Mouse (Mus musculus): ENCODE results near the gene Zcchc2. TPM values are rescaled to one million over a fixed set of nuclear protein-coding genes. Genes with fewer than 3 reads are reported as not detected.

The Zcchc2 gene
- 1.9 and 2.3 TPM in 2 replicates for polyA plus RNA-seq (2016; fragmentation: Nextera tagmentation; extraction: Ambion mirVana)

GRCm38 (mm10) chr1:105990138-105990821 lies at the start of gene Zcchc2:
TSS of gene Zcchc2 (plus strand) at chr1:105990406.
- H3K4me3 ChIP-seq, result peak within 1 kb of the TSS; percentile 88
- H3K9me3 ChIP-seq, result no peaks in the 10 kb centered on the region
- H3K36me3 ChIP-seq (replicated peaks), result no peaks in the 10 kb centered on the region
- H3K4me1 ChIP-seq, result peaks cover 43% of the 10 kb centered on the region
- DNase-seq (ENCODE audit: low spot score), result peak; percentile 99
- H3K27ac ChIP-seq (replicated peaks), result peak within 1 kb of the TSS; percentile 91
- under 1% methylated on average over 74 of the region's 83 CpGs for WGBS
- H3K27me3 ChIP-seq (replicated peaks; ENCODE audit: low read depth, poor library complexity, severe bottlenecking), result peaks cover 14% of the 10 kb centered on the region; the same call in 1 of the 2 replicates

GRCm38 (mm10) chr1:105944927-105945580 lies 45.2 kb upstream of the Zcchc2 start:
- Histone ChIP-seq H3K4me1 (no peaks in the 10 kb centered on the region), H3K4me3 (no peak overlapping the region), H3K36me3 (replicated peaks) (no peaks in the 10 kb centered on the region), H3K27me3 (replicated peaks; ENCODE audit: low read depth, poor library complexity, severe bottlenecking) (no peaks in the 10 kb centered on the region), H3K27ac (replicated peaks) (no peak overlapping the region), H3K9me3 (no peaks in the 10 kb centered on the region)
- no peak for DNase-seq (ENCODE audit: low spot score)
- 87% methylated on average over 10 of the region's 10 CpGs for WGBS

GRCm38 (mm10) chr1:105946581-105947540 lies 43.3 kb upstream of the Zcchc2 start:
- no peaks in the 10 kb centered on the region for H3K9me3 ChIP-seq
- no peak overlapping the region for H3K27ac ChIP-seq (replicated peaks)
- no peak overlapping the region for H3K4me3 ChIP-seq
- WGBS, result 73% methylated on average over 13 of the region's 13 CpGs
- no peak for DNase-seq (ENCODE audit: low spot score)
- H3K36me3 ChIP-seq (replicated peaks), result no peaks in the 10 kb centered on the region
- no peaks in the 10 kb centered on the region for H3K27me3 ChIP-seq (replicated peaks; ENCODE audit: low read depth, poor library complexity, severe bottlenecking)
- H3K4me1 ChIP-seq, result no peaks in the 10 kb centered on the region

- H3K27ac ChIP-seq (replicated peaks), result no peak overlapping the region
- no peaks in the 10 kb centered on the region for H3K27me3 ChIP-seq (replicated peaks; ENCODE audit: low read depth, poor library complexity, severe bottlenecking)
- no peak overlapping the region for H3K4me3 ChIP-seq
- no peak for DNase-seq (ENCODE audit: low spot score)
- H3K36me3 ChIP-seq (replicated peaks), result no peaks in the 10 kb centered on the region
- H3K4me1 ChIP-seq, result no peaks in the 10 kb centered on the region
- WGBS, result 86% methylated on average over 6 of the region's 6 CpGs
- H3K9me3 ChIP-seq, result no peaks in the 10 kb centered on the region
These were observed 41.9 kb upstream of the Zcchc2 start for GRCm38 (mm10) chr1:105948352-105948751.

GRCm38 (mm10) chr1:105953588-105953987 lies 36.6 kb upstream of the Zcchc2 start:
- H3K27me3 ChIP-seq (replicated peaks; ENCODE audit: low read depth, poor library complexity, severe bottlenecking), result no peaks in the 10 kb centered on the region
- no peaks in the 10 kb centered on the region for H3K36me3 ChIP-seq (replicated peaks)
- H3K9me3 ChIP-seq, result no peaks in the 10 kb centered on the region
- no peak overlapping the region for H3K4me3 ChIP-seq
- no peak overlapping the region for H3K27ac ChIP-seq (replicated peaks)
- H3K4me1 ChIP-seq, result no peaks in the 10 kb centered on the region
- DNase-seq (ENCODE audit: low spot score), result no peak
- WGBS, result 62% methylated on average over 2 of the region's 2 CpGs

- Histone ChIP-seq H3K4me1 (no peaks in the 10 kb centered on the region), H3K27ac (replicated peaks) (no peak overlapping the region), H3K36me3 (replicated peaks) (no peaks in the 10 kb centered on the region), H3K9me3 (no peaks in the 10 kb centered on the region), H3K27me3 (replicated peaks; ENCODE audit: low read depth, poor library complexity, severe bottlenecking) (no peaks in the 10 kb centered on the region), H3K4me3 (no peak overlapping the region)
- no peak for DNase-seq (ENCODE audit: low spot score)
These were observed 36.2 kb upstream of the Zcchc2 start for GRCm38 (mm10) chr1:105954047-105954446.

GRCm38 (mm10) chr1:105956057-105956456 lies 34.1 kb upstream of the Zcchc2 start:
- DNase-seq (ENCODE audit: low spot score), result no peak
- Histone ChIP-seq H3K4me1 (no peaks in the 10 kb centered on the region), H3K27ac (replicated peaks) (no peak overlapping the region), H3K4me3 (no peak overlapping the region), H3K36me3 (replicated peaks) (no peaks in the 10 kb centered on the region), H3K9me3 (no peaks in the 10 kb centered on the region), H3K27me3 (replicated peaks; ENCODE audit: low read depth, poor library complexity, severe bottlenecking) (no peaks in the 10 kb centered on the region)
- 85% methylated on average over 5 of the region's 5 CpGs for WGBS

GRCm38 (mm10) chr1:105961472-105961871 lies 28.7 kb upstream of the Zcchc2 start:
- Histone ChIP-seq H3K27ac (replicated peaks) (no peak overlapping the region), H3K9me3 (no peaks in the 10 kb centered on the region), H3K27me3 (replicated peaks; ENCODE audit: low read depth, poor library complexity, severe bottlenecking) (no peaks in the 10 kb centered on the region), H3K4me3 (no peak overlapping the region), H3K36me3 (replicated peaks) (no peaks in the 10 kb centered on the region), H3K4me1 (peaks cover 10% of the 10 kb centered on the region; the same call in 1 of the 2 replicates)
- no peak for DNase-seq (ENCODE audit: low spot score)
- 79% methylated on average over 4 of the region's 4 CpGs for WGBS

- no peaks in the 10 kb centered on the region for H3K27me3 ChIP-seq (replicated peaks; ENCODE audit: low read depth, poor library complexity, severe bottlenecking)
- H3K4me3 ChIP-seq, result no peak overlapping the region
- H3K27ac ChIP-seq (replicated peaks), result no peak overlapping the region
- 69% methylated on average over 7 of the region's 7 CpGs for WGBS
- no peaks in the 10 kb centered on the region for H3K36me3 ChIP-seq (replicated peaks)
- DNase-seq (ENCODE audit: low spot score), result no peak
- H3K4me1 ChIP-seq, result peaks cover 10% of the 10 kb centered on the region; the same call in 1 of the 2 replicates
- no peaks in the 10 kb centered on the region for H3K9me3 ChIP-seq
These were observed 28.0 kb upstream of the Zcchc2 start for GRCm38 (mm10) chr1:105962084-105962818.

- Histone ChIP-seq H3K4me3 (no peak overlapping the region), H3K27ac (replicated peaks) (no peak overlapping the region)
- WGBS, result 96% methylated on average over 9 of the region's 9 CpGs
These were observed 27.4 kb upstream of the Zcchc2 start for GRCm38 (mm10) chr1:105962852-105963251.

GRCm38 (mm10) chr1:105964514-105964913 lies 25.7 kb upstream of the Zcchc2 start:
- no peak for DNase-seq (ENCODE audit: low spot score)
- 47% methylated on average over 4 of the region's 4 CpGs for WGBS
- no peak overlapping the region for H3K4me3 ChIP-seq
- H3K9me3 ChIP-seq, result no peaks in the 10 kb centered on the region
- no peaks in the 10 kb centered on the region for H3K36me3 ChIP-seq (replicated peaks)
- no peak overlapping the region for H3K27ac ChIP-seq (replicated peaks)
- peaks cover 10% of the 10 kb centered on the region; the same call in 1 of the 2 replicates for H3K4me1 ChIP-seq
- no peaks in the 10 kb centered on the region for H3K27me3 ChIP-seq (replicated peaks; ENCODE audit: low read depth, poor library complexity, severe bottlenecking)

More at GRCm38 (mm10) chr1:105962852-105963251, 27.4 kb upstream of the Zcchc2 start:
- Histone ChIP-seq H3K36me3 (replicated peaks) (no peaks in the 10 kb centered on the region), H3K27me3 (replicated peaks; ENCODE audit: low read depth, poor library complexity, severe bottlenecking) (no peaks in the 10 kb centered on the region), H3K9me3 (no peaks in the 10 kb centered on the region), H3K4me1 (peaks cover 10% of the 10 kb centered on the region; the same call in 1 of the 2 replicates)
- DNase-seq (ENCODE audit: low spot score), result no peak

GRCm38 (mm10) chr1:105965189-105965588 lies 25.0 kb upstream of the Zcchc2 start:
- no peaks in the 10 kb centered on the region for H3K36me3 ChIP-seq (replicated peaks)
- no peak overlapping the region for H3K27ac ChIP-seq (replicated peaks)
- no peaks in the 10 kb centered on the region for H3K9me3 ChIP-seq
- DNase-seq (ENCODE audit: low spot score), result no peak
- no peak overlapping the region for H3K4me3 ChIP-seq
- no peaks in the 10 kb centered on the region for H3K27me3 ChIP-seq (replicated peaks; ENCODE audit: low read depth, poor library complexity, severe bottlenecking)
- 85% methylated on average over 5 of the region's 5 CpGs for WGBS
- peaks cover 10% of the 10 kb centered on the region; the same call in 1 of the 2 replicates for H3K4me1 ChIP-seq
